Mouse (Mus musculus) olfactory bulb, adult 2 months (tissue): Measurements from ENCODE around the gene Tekt4. TPM values are rescaled to one million over a fixed set of nuclear protein-coding genes. Genes with fewer than 3 reads are reported as not detected.
A peak's percentile ranks its signal among the peaks of the same experiment; 100 is the strongest.

Source experiments
- H3K27ac ChIP-seq: fragments of 200-500 bp; 2 replicates; pipeline ENCODE4 v1.5.1; 2012; ENCODE audit warnings: low read depth, low read length; ENCODE audit not compliant: insufficient read depth
- H3K4me1 ChIP-seq: fragments of 200-500 bp; 2 replicates; pipeline ENCODE4 v1.6.1; 2012; ENCODE audit warnings: low read length; ENCODE audit not compliant: control insufficient read depth, insufficient read depth
- H3K4me3 ChIP-seq: fragments of 200-500 bp; 2 replicates; pipeline ENCODE4 v1.5.1; 2012; ENCODE audit warnings: mild to moderate bottlenecking, low read depth, low read length, moderate library complexity; ENCODE audit not compliant: insufficient read depth
- CTCF ChIP-seq: fragments of 200-500 bp; IDR thresholded peaks from 2 replicates; pipeline ENCODE4 v1.5.1; 2012; ENCODE audit warnings: low read depth, mild to moderate bottlenecking, low read length, moderate library complexity; ENCODE audit not compliant: insufficient read depth
- POLR2A ChIP-seq: fragments of 200-500 bp; IDR thresholded peaks from 2 replicates; pipeline ENCODE4 v1.6.1; 2012; ENCODE audit warnings: mild to moderate bottlenecking, low read depth, low read length, moderate library complexity; ENCODE audit not compliant: insufficient read depth
- WGBS: fragments of 180-500 bp; shearing (Covaris S2); methylation state at CpG from one replicate; pipeline ENCODE4 v1.1.7; 2018; 5-methylcytosine and 5-hydroxymethylcytosine counted together
- polyA plus RNA-seq: library from polyadenylated mRNA; stranded (reverse); fragments of >200 nt; gene quantifications from 2 replicates; pipeline ENCODE4 v1.2.4, GENCODE M21; 2012; ENCODE audit warnings: low replicate concordance; ENCODE audit not compliant: missing spikeins, insufficient read depth, insufficient read length

The Tekt4 gene
- polyA plus RNA-seq, 1 experiment, result not detected

GRCm38 (mm10) chr17:25429240-25429639 lies 25.2 kb upstream of the Tekt4 start:
- TF ChIP-seq POLR2A, result no peak
- TF ChIP-seq CTCF, result no peak
- Histone ChIP-seq H3K4me1 (peaks cover 77% of the 10 kb centered on the region), H3K27ac (peak overlapping the region; percentile 82), H3K4me3 (no peak overlapping the region)
- WGBS, result 91% methylated on average over 5 of the region's 5 CpGs

GRCm38 (mm10) chr17:25429886-25430285 lies 24.5 kb upstream of the Tekt4 start:
- 42% methylated on average over 6 of the region's 6 CpGs for whole genome bisulfite sequencing
- H3K4me3 ChIP-seq, result no peak overlapping the region
- H3K27ac ChIP-seq, result peak overlapping the region; percentile 82
- no peak for TF ChIP-seq CTCF
- TF ChIP-seq POLR2A, result no peak
- H3K4me1 ChIP-seq, result peaks cover 77% of the 10 kb centered on the region

DNA sequence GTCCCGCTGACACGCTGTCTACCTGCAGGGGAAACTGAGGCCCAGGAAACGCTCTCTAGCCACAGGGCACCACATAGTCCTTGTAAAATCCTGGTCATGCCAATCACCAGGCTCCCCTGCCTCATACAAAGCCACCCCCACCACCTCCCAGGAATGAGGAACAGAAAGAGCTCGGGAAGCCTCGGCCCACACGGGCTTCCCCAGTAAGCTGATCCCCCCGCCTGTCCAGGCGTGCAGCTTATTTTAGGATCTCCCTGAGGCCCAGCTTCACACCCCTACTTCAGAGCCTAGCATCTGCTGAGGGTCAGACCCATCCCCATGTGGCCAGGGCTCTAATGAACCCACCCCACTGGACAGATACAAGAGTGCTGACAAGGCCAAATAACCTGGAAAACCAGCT lies 23.9 kb upstream of the Tekt4 start:
- Histone ChIP-seq H3K4me1 (peaks cover 77% of the 10 kb centered on the region), H3K4me3 (peak overlapping the region; percentile 39), H3K27ac (peak overlapping the region; percentile 70)
- 51% methylated on average over 8 of the region's 8 CpGs for WGBS
- TF ChIP-seq POLR2A, result no peak
- TF ChIP-seq CTCF, result no peak

- WGBS, result 3% methylated on average over 53 of the region's 53 CpGs
- Histone ChIP-seq H3K4me3 (peak overlapping the region; percentile 67), H3K4me1 (peaks cover 58% of the 10 kb centered on the region), H3K27ac (peak overlapping the region; percentile 47)
- TF ChIP-seq POLR2A (no peak), CTCF (no peak)
These were observed 21.8 kb upstream of the Tekt4 start for GRCm38 (mm10) chr17:25432433-25433181.

- Histone ChIP-seq H3K4me1 (peaks cover 52% of the 10 kb centered on the region), H3K4me3 (peak overlapping the region; percentile 67), H3K27ac (peak overlapping the region; percentile 47)
- under 1% methylated on average over 40 of the region's 40 CpGs for WGBS
- no peak for TF ChIP-seq CTCF
- TF ChIP-seq POLR2A, result 0 out of 2 replicates have a peak, but pooled peaks have one; percentile 30
These were observed 21.2 kb upstream of the Tekt4 start for GRCm38 (mm10) chr17:25433223-25433616.

GRCm38 (mm10) chr17:25433617-25434606 lies 20.5 kb upstream of the Tekt4 start, which contains the start of gene Cacna1h:
Gene Cacna1h (minus strand): TSS chr17:25433783.
- peaks cover 47% of the 10 kb centered on the region for H3K4me1 ChIP-seq
- TF ChIP-seq POLR2A, result no peak
- peak; percentile 66 for TF ChIP-seq CTCF
- under 1% methylated on average over 101 of the region's 103 CpGs for WGBS
- peak within 1 kb of the TSS; percentile 67 for H3K4me3 ChIP-seq
- H3K27ac ChIP-seq, result peak within 1 kb of the TSS; percentile 47

GRCm38 (mm10) chr17:25441417-25441816 lies 13.0 kb upstream of the Tekt4 start:
- H3K27ac ChIP-seq, result no peak overlapping the region
- no peak overlapping the region for H3K4me3 ChIP-seq
- H3K4me1 ChIP-seq, result no peaks in the 10 kb centered on the region
- TF ChIP-seq POLR2A (no peak), CTCF (no peak)
- 88% methylated on average over 6 of the region's 6 CpGs for WGBS

GRCm38 (mm10) chr17:25442889-25443288 lies 11.5 kb upstream of the Tekt4 start:
- 89% methylated on average over 3 of the region's 3 CpGs for WGBS
- peaks cover 8% of the 10 kb centered on the region for H3K4me1 ChIP-seq
- no peak overlapping the region for H3K27ac ChIP-seq
- H3K4me3 ChIP-seq, result no peak overlapping the region
- TF ChIP-seq CTCF (no peak), POLR2A (no peak)
